Mouse (Mus musculus) neural tube, embryonic 10.5 days (tissue): Measurements from ENCODE around the gene Zc3hav1.
"Not testable (repeated sequence)": the region's sequence is repeated elsewhere in the genome, so short reads cannot be mapped to it uniquely, and the experiment has no call there.

Experiments
- DNase-seq: peaks from one replicate; pipeline ENCODE4 v3.0.0-alpha.2; 2017; ENCODE audit warnings: low spot score; ENCODE audit errors: extremely low spot score

Gene Zc3hav1

GRCm38 (mm10) chr6:38353811-38354722 is at the start of gene Zc3hav1:
Gene Zc3hav1 (minus strand): TSS chr6:38354603.
- peak; percentile 78 for DNase-seq

GRCm38 (mm10) chr6:38389671-38390070 is 35.3 kb upstream of the Zc3hav1 start:
- no peak for DNase-seq

- peak; percentile 89 for DNase-seq
Observed at GRCm38 (mm10) chr6:38381129-38381771, 26.8 kb upstream of the Zc3hav1 start, which contains the start of gene Ttc26. Gene Ttc26 (plus strand): TSS chr6:38381469.

GRCm38 (mm10) chr6:38380764-38381128 is 26.3 kb upstream of the Zc3hav1 start:
- no peak for DNase-seq

- DNase-seq = no peak
Observed at GRCm38 (mm10) chr6:38374271-38374670, 19.9 kb upstream of the Zc3hav1 start.

GRCm38 (mm10) chr6:38369945-38370344 is 15.5 kb upstream of the Zc3hav1 start:
- no peak for DNase-seq

- no peak for DNase-seq
Observed at GRCm38 (mm10) chr6:38364121-38364520, 9.7 kb upstream of the Zc3hav1 start.

- no peak for DNase-seq
Observed at GRCm38 (mm10) chr6:38363370-38363769, 9.0 kb upstream of the Zc3hav1 start.

- DNase-seq = no peak
Observed at GRCm38 (mm10) chr6:38361937-38362336, 7.5 kb upstream of the Zc3hav1 start.

- no peak for DNase-seq
Observed at GRCm38 (mm10) chr6:38361065-38361464, 6.7 kb upstream of the Zc3hav1 start.

GRCm38 (mm10) chr6:38359736-38360499 is 5.5 kb upstream of the Zc3hav1 start:
- no peak for DNase-seq

- not testable (repeated sequence) for DNase-seq
Observed at GRCm38 (mm10) chr6:38359044-38359735, 4.8 kb upstream of the Zc3hav1 start.

- DNase-seq = no peak
Observed at GRCm38 (mm10) chr6:38358253-38359027, 4.0 kb upstream of the Zc3hav1 start.

GRCm38 (mm10) chr6:38357603-38358252 is 3.3 kb upstream of the Zc3hav1 start:
- DNase-seq = no peak

GRCm38 (mm10) chr6:38356661-38357433 is 2.4 kb upstream of the Zc3hav1 start:
- not testable (repeated sequence) for DNase-seq

GRCm38 (mm10) chr6:38355862-38356261 is 1.5 kb upstream of the Zc3hav1 start:
- DNase-seq = no peak

GRCm38 (mm10) chr6:38355354-38355823 is 986 bp upstream of the Zc3hav1 start:
- DNase-seq = peak; percentile 20

GRCm38 (mm10) chr6:38354723-38355353 is 435 bp upstream of the Zc3hav1 start:
- peak; percentile 21 for DNase-seq
